Mouse (Mus musculus) thymus, adult 18-20 months (tissue): ENCODE measurements at regions not wholly inside any gene's neighbourhood (a gene's known extent, or its start where the extent isn't known, plus 50 kb on each side); places are given as distances from the start of the nearest gene placed in this dataset.
"Not testable (repeated sequence)": the region's sequence is repeated elsewhere in the genome, so short reads cannot be mapped to it uniquely, and the experiment has no call there.

Experiments
- DNase-seq, 2 experiments: peaks; one replicate each; pipeline ENCODE4 v3.0.0; 2022; ENCODE audit warnings: mixed read lengths in 2 of 2

GRCm38 (mm10) chr6:48341367-48341766 lies 54.0 kb upstream of the Krba1 start:
- DNase-seq, result not testable (repeated sequence)

GRCm38 (mm10) chr6:48336964-48337363 lies 58.4 kb upstream of the Krba1 start:
- DNase-seq, result not testable (repeated sequence)

- no peak for DNase-seq
Observed at GRCm38 (mm10) chr6:48288011-48288410, 107.4 kb upstream of the Krba1 start.

GRCm38 (mm10) chr6:48279646-48280045 lies 115.7 kb upstream of the Krba1 start:
- not testable (repeated sequence) for DNase-seq

- DNase-seq, result not testable (repeated sequence)
Observed at GRCm38 (mm10) chr6:48261563-48261962, 133.8 kb upstream of the Krba1 start.

GRCm38 (mm10) chr6:48252989-48253388 lies 142.4 kb upstream of the Krba1 start:
- DNase-seq, result not testable (repeated sequence)

GRCm38 (mm10) chr6:48251954-48252353 lies 143.4 kb upstream of the Krba1 start:
- no peak for DNase-seq

GRCm38 (mm10) chr6:48244191-48244590 lies 151.2 kb upstream of the Krba1 start:
- DNase-seq, result not testable (repeated sequence)

GRCm38 (mm10) chr6:48227431-48227830 lies 141.0 kb upstream of the Zfp746 start:
- DNase-seq, result no peak

GRCm38 (mm10) chr6:48224206-48224605 lies 137.8 kb upstream of the Zfp746 start:
- no peak for DNase-seq

- no peak for DNase-seq
Observed at GRCm38 (mm10) chr6:48222971-48223370, 136.6 kb upstream of the Zfp746 start.

GRCm38 (mm10) chr6:48221806-48222205 lies 135.4 kb upstream of the Zfp746 start:
- DNase-seq, result not testable (repeated sequence)

- no peak for DNase-seq
Observed at GRCm38 (mm10) chr6:48215212-48215611, 128.8 kb upstream of the Zfp746 start.

GRCm38 (mm10) chr6:48209739-48210138 lies 123.3 kb upstream of the Zfp746 start:
- no peak for DNase-seq

- no peak for DNase-seq
Observed at GRCm38 (mm10) chr6:48209103-48209502, 122.7 kb upstream of the Zfp746 start.

GRCm38 (mm10) chr6:48205722-48206121 lies 119.3 kb upstream of the Zfp746 start:
- DNase-seq, result no peak

- no peak for DNase-seq
Observed at GRCm38 (mm10) chr6:48199951-48200350, 113.6 kb upstream of the Zfp746 start.

- DNase-seq, result no peak
Observed at GRCm38 (mm10) chr6:48198806-48199205, 112.4 kb upstream of the Zfp746 start.

GRCm38 (mm10) chr6:48197696-48198378 lies 111.4 kb upstream of the Zfp746 start:
- no peak for DNase-seq

GRCm38 (mm10) chr6:48188363-48188762 lies 102.0 kb upstream of the Zfp746 start:
- DNase-seq, result not testable (repeated sequence)

GRCm38 (mm10) chr6:48185311-48185710 lies 98.9 kb upstream of the Zfp746 start:
- no peak for DNase-seq

GRCm38 (mm10) chr6:48178360-48179120 lies 92.1 kb upstream of the Zfp746 start:
- no peak for DNase-seq

- DNase-seq, result peak in 1 of 2 experiments; percentile 6
Observed at GRCm38 (mm10) chr6:48177936-48178335, 91.5 kb upstream of the Zfp746 start.

- DNase-seq, result no peak
Observed at GRCm38 (mm10) chr6:48175234-48175633, 88.8 kb upstream of the Zfp746 start.
